9 mouse cellular contexts compared by ENCODE assay signal in genomic region chr9:98442638-98443037, GRCm38 (mm10). TPM values are rescaled to one million over a fixed set of nuclear protein-coding genes. Genes with fewer than 3 reads are reported as not detected.
A peak's percentile ranks its signal among the peaks of the same experiment; 100 is the strongest.
DNase-seq lines count a peak whose midpoint lies in the region; ATAC-seq and TF ChIP-seq lines count a peak whose summit lies in the region.
"Had no signal": no experiment of that assay in that cellular context is flagged by ENCODE, and none has a peak within 500 bp of the region (broad histone marks: within the 10 kb centered on the region; RNA-seq: fewer than 3 reads in every experiment).

No protein-coding gene starts in this region.

- H3K27me3 ChIP-seq in embryonic facial prominence, embryonic 11.5 days (ENCODE audit: control insufficient read depth, insufficient read depth, low read length), result no peaks in the 10 kb centered on the region
- peaks cover 4% of the 10 kb centered on the region; the same call in 1 of the 2 replicates for H3K27me3 ChIP-seq in embryonic facial prominence, embryonic 10.5 days (replicated peaks; ENCODE audit: low read depth, poor library complexity, severe bottlenecking)
- H3K27me3 ChIP-seq: liver, embryonic 13.5 days had no signal

- H3K27ac ChIP-seq in embryonic facial prominence, embryonic 11.5 days (replicated peaks; ENCODE audit: low read depth, low read length), result no peak overlapping the region
- H3K27ac ChIP-seq in embryonic facial prominence, embryonic 10.5 days (replicated peaks), result no peak overlapping the region
- H3K27ac ChIP-seq in left cerebral cortex, adult 2 months, result no peak overlapping the region
- H3K27ac ChIP-seq: liver, embryonic 13.5 days had no signal

- no peaks in the 10 kb centered on the region for H3K9me3 ChIP-seq in embryonic facial prominence, embryonic 11.5 days (replicated peaks; ENCODE audit: control insufficient read depth, low read length)
- H3K9me3 ChIP-seq in embryonic facial prominence, embryonic 10.5 days, result no peaks in the 10 kb centered on the region
- H3K9me3 ChIP-seq: liver, embryonic 13.5 days had no signal

- ATAC-seq in embryonic facial prominence, embryonic 11.5 days (replicated peaks; ENCODE audit: insufficient number of reproducible peaks, low FRiP score, low TSS enrichment, low read depth), result no peak

- H3K36me3 ChIP-seq in embryonic facial prominence, embryonic 11.5 days (replicated peaks; ENCODE audit: control insufficient read depth, insufficient read depth, low read depth, low read length), result peaks cover 3% of the 10 kb centered on the region
- H3K36me3 ChIP-seq in embryonic facial prominence, embryonic 10.5 days (replicated peaks), result peaks cover 56% of the 10 kb centered on the region
- H3K36me3 ChIP-seq: liver, embryonic 13.5 days had no signal

- H3K4me1 ChIP-seq in embryonic facial prominence, embryonic 11.5 days (ENCODE audit: control insufficient read depth, insufficient read depth, low read length), result no peaks in the 10 kb centered on the region
- H3K4me1 ChIP-seq in embryonic facial prominence, embryonic 10.5 days, result peaks cover 14% of the 10 kb centered on the region

- peak; percentile 60 for DNase-seq in embryonic facial prominence, embryonic 11.5 days (ENCODE audit: low spot score)
- DNase-seq in embryonic facial prominence, embryonic 10.5 days (ENCODE audit: low spot score), result no peak
- no peak for DNase-seq in left cerebral cortex, adult 2 months (ENCODE audit: extremely low spot score in 1 of 2, low spot score in 2 of 2)
- DNase-seq in left cerebral cortex, adult 9 months (ENCODE audit: low spot score in 2 of 2), result no peak
- peak; percentile 29 for DNase-seq in MEL-GATA-1-ER (ENCODE audit: extremely low read depth, low read depth)
- DNase-seq in layer of hippocampus, postnatal 10 days (ENCODE audit: low spot score in 2 of 2), result peak; percentile 50 to 62
- DNase-seq in ovary, postnatal 10 days (ENCODE audit: low spot score), result no peak
- no peak for DNase-seq in ovary, adult 18-20 months (ENCODE audit: low spot score)
- DNase-seq: liver, embryonic 13.5 days had no signal

- H3K4me2 ChIP-seq in embryonic facial prominence, embryonic 11.5 days (ENCODE audit: low read depth, low read length), result no peak overlapping the region
- H3K4me2 ChIP-seq: liver, embryonic 13.5 days had no signal

- H3K4me3 ChIP-seq in embryonic facial prominence, embryonic 11.5 days (ENCODE audit: low read depth, low read length), result no peak overlapping the region
- no peak overlapping the region for H3K4me3 ChIP-seq in embryonic facial prominence, embryonic 10.5 days
- H3K4me3 ChIP-seq in left cerebral cortex, adult 2 months, result no peak overlapping the region
- H3K4me3 ChIP-seq: liver, embryonic 13.5 days had no signal

- peak; percentile 69 for TF ChIP-seq CTCF in left cerebral cortex, adult 2 months (IDR thresholded peaks at IDR 0.05)

- intact Hi-C loops in left cerebral cortex, adult 2 months (cut with DNase I), result loop anchor here (1.0 kb wide), 1 partner anchor 96 kb away; no protein-coding TSS in a partner anchor

- no peak overlapping the region for H3K9ac ChIP-seq in embryonic facial prominence, embryonic 11.5 days (replicated peaks; ENCODE audit: low read length)
- H3K9ac ChIP-seq: liver, embryonic 13.5 days had no signal

- 55% methylated on average over 5 of the region's 5 CpGs for WGBS in embryonic facial prominence, embryonic 11.5 days
- 54% methylated on average over 5 of the region's 5 CpGs for WGBS in embryonic facial prominence, embryonic 10.5 days

RNA-seq across cellular contexts. Expression of gene Rbp1, which starts 19.9 kb away (rescaled TPM):
- polyA plus RNA-seq in embryonic facial prominence, embryonic 11.5 days (2014; fragmentation: Nextera tagmentation; extraction: Ambion mirVana), result 70.8 and 81.9 TPM in 2 replicates
- 54.4 and 63.0 TPM in 2 replicates for polyA plus RNA-seq in embryonic facial prominence, embryonic 10.5 days (2016; fragmentation: Nextera tagmentation; extraction: Ambion mirVana)
- 1 to 10 TPM; 4.7 to 6.4 TPM for total RNA-seq in left cerebral cortex, adult 2 months (2021)
- 1 to 10 TPM; 7.4 to 7.8 TPM for total RNA-seq in layer of hippocampus, postnatal 10 days (2021)

RNA-seq across cellular contexts. Expression of gene Rbp2, which starts 43.3 kb away (rescaled TPM):
- 0.38 TPM in 1 of 2 replicates, not detected in the other for polyA plus RNA-seq in embryonic facial prominence, embryonic 11.5 days (2014; fragmentation: Nextera tagmentation; extraction: Ambion mirVana)
- polyA plus RNA-seq in embryonic facial prominence, embryonic 10.5 days (2016; fragmentation: Nextera tagmentation; extraction: Ambion mirVana), result 0.44 and 0.65 TPM in 2 replicates
- total RNA-seq in left cerebral cortex, adult 2 months (2021), result not detected
- total RNA-seq in layer of hippocampus, postnatal 10 days (2021), result under 1 TPM in 1 of 2 experiments, not detected in 1; 0.54 TPM

Comparison
In these comparisons a context has a peak if more than half of its experiments do, and no peak if none do; other contexts are left out.
1. DNase-seq: peak in embryonic facial prominence, embryonic 11.5 days (single experiment), MEL-GATA-1-ER (single experiment) and layer of hippocampus, postnatal 10 days (2 of 2); none in embryonic facial prominence, embryonic 10.5 days (single experiment), left cerebral cortex, adult 2 months (0 of 2), left cerebral cortex, adult 9 months (0 of 2), ovary, postnatal 10 days (single experiment) and ovary, adult 18-20 months (single experiment).